Mouse (Mus musculus) C2C12 (cell line): Measurements from ENCODE around the gene Fbxo2.

Experiments
- CTCF ChIP-seq: IDR thresholded peaks from one replicate; pipeline ENCODE4 v1.5.1; 2011; ENCODE audit not compliant: control insufficient read depth, insufficient read depth, insufficient read length
- MYOD1 ChIP-seq: IDR thresholded peaks from one replicate; pipeline ENCODE4 v1.6.1; 2011; ENCODE audit warnings: low read depth; ENCODE audit not compliant: control insufficient read depth, insufficient read length
- USF1 ChIP-seq: IDR thresholded peaks from one replicate; pipeline ENCODE4 v1.6.1; 2011; ENCODE audit warnings: low read depth, mild to moderate bottlenecking, control low read depth, moderate library complexity

DNA sequence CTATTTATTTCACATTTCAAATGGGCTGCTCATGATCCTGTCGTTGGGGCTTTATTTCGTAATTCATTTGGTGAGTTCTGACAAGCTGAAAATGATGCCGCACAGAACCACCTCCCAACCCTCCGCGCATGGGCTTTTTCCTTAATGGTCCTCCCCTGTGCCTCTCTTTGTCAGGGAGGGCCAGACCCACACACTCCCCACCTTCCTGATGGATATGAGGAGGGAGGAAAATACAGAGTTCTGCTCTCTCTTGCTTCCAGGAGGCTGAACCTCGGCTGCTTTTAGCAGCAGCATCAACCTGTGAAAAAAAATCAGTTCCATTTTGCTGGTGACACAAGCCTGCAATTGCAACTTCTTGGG is 44.4 kb downstream of the Fbxo2 start:
- no peak for TF ChIP-seq CTCF
- TF ChIP-seq MYOD1 = no peak
- TF ChIP-seq USF1 = no peak
